Mouse (Mus musculus) hindbrain, embryonic 13.5 days (tissue): Measurements from ENCODE around the gene Man1c1. TPM values are rescaled to one million over a fixed set of nuclear protein-coding genes. Genes with fewer than 3 reads are reported as not detected.

Experiments
- ATAC-seq: fragments of 200-750 bp; cut with Nextera tagmentation; 2 replicates; pipeline ENCODE4 v1.8.0; 2017; ENCODE audit warnings: moderate TSS enrichment; ENCODE audit not compliant: low FRiP score
- H3K27ac ChIP-seq: fragments of 300-500 bp; sonication (generic); 2 replicates; pipeline ENCODE4 v1.5.1; 2015; ENCODE audit warnings: inconsistent platforms, mild to moderate bottlenecking, moderate library complexity
- H3K27me3 ChIP-seq: fragments of 300-500 bp; sonication (generic); 2 replicates; pipeline ENCODE4 v1.6.1; 2015; ENCODE audit warnings: mild to moderate bottlenecking, inconsistent platforms
- H3K36me3 ChIP-seq: fragments of 300-500 bp; sonication (generic); 2 replicates; pipeline ENCODE4 v1.6.1; 2015; ENCODE audit warnings: mild to moderate bottlenecking, inconsistent platforms
- H3K4me1 ChIP-seq: fragments of 300-500 bp; sonication (generic); replicated peaks from 2 replicates; pipeline ENCODE4 v1.6.1; 2015; ENCODE audit warnings: inconsistent platforms
- H3K4me2 ChIP-seq: fragments of 300-500 bp; sonication (generic); 2 replicates; pipeline ENCODE4 v1.6.1; 2015; ENCODE audit warnings: inconsistent platforms, mild to moderate bottlenecking, moderate library complexity
- H3K4me3 ChIP-seq: fragments of 300-500 bp; sonication (generic); 2 replicates; pipeline ENCODE4 v1.5.1; 2015; ENCODE audit warnings: mild to moderate bottlenecking, inconsistent platforms
- H3K9ac ChIP-seq: fragments of 300-500 bp; sonication (generic); 2 replicates; pipeline ENCODE4 v1.6.1; 2015; ENCODE audit warnings: mild to moderate bottlenecking, inconsistent platforms
- H3K9me3 ChIP-seq: fragments of 300-500 bp; sonication (generic); 2 replicates; pipeline ENCODE4 v1.6.1; 2016; ENCODE audit warnings: inconsistent platforms
- WGBS: fragments of 180-500 bp; shearing (Covaris S2); methylation state at CpG from one replicate; pipeline ENCODE4 v1.1.7; 2015; 5-methylcytosine and 5-hydroxymethylcytosine counted together
- polyA plus RNA-seq: library from polyadenylated mRNA; unstranded; fragments of >200 nt; fragmentation: Nextera tagmentation; extraction: Ambion mirVana; gene quantifications from 2 replicates; pipeline ENCODE4 v1.2.1, GENCODE M21; 2015

Gene Man1c1
- polyA plus RNA-seq, 1 experiment from 2014 or later = 3.8 TPM

- H3K27ac ChIP-seq = no peak overlapping the region
- no peak overlapping the region for H3K4me3 ChIP-seq
- no peak overlapping the region for H3K4me2 ChIP-seq
- H3K36me3 ChIP-seq = no peaks in the 10 kb centered on the region
- H3K9ac ChIP-seq = peak overlapping the region; percentile 43; the same call in 1 of the 2 replicates
- peaks cover 55% of the 10 kb centered on the region for H3K4me1 ChIP-seq
- WGBS = 74% methylated on average over 10 of the region's 10 CpGs
- ATAC-seq = no peak
- no peaks in the 10 kb centered on the region for H3K27me3 ChIP-seq
- no peaks in the 10 kb centered on the region for H3K9me3 ChIP-seq
These were observed 75.3 kb downstream of the Man1c1 start for GRCm38 (mm10) chr4:134628575-134629384.

DNA sequence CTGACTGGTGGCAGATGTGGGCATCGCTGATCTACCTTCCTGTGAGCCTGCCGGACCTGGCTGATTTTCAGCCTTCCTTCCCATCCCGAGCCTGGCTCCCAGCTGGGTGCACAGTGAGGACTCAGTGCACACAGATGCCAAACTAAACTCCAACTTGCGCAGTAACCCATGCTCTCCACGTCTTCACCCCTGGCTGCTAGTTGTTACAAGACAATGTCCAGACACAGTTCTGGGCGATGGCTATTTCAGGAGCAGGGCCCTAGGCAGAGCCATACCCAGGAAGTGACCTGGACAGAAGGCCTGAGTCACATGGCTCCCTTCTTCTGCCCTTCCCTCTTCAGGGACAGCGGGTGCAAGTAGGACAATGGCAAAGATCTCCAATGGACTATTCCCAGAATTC, 76.0 kb downstream of the Man1c1 start:
- 76% methylated on average over 7 of the region's 7 CpGs for WGBS
- Histone ChIP-seq H3K9ac (no peak overlapping the region), H3K4me2 (no peak overlapping the region), H3K27me3 (no peaks in the 10 kb centered on the region), H3K9me3 (no peaks in the 10 kb centered on the region), H3K27ac (no peak overlapping the region), H3K4me3 (no peak overlapping the region), H3K36me3 (no peaks in the 10 kb centered on the region), H3K4me1 (peaks cover 48% of the 10 kb centered on the region)
- ATAC-seq = no peak

GRCm38 (mm10) chr4:134626883-134627282, 77.2 kb downstream of the Man1c1 start:
- H3K4me1 ChIP-seq = peaks cover 36% of the 10 kb centered on the region
- H3K4me2 ChIP-seq = no peak overlapping the region
- H3K27me3 ChIP-seq = no peaks in the 10 kb centered on the region
- no peaks in the 10 kb centered on the region for H3K9me3 ChIP-seq
- no peak overlapping the region for H3K4me3 ChIP-seq
- no peak overlapping the region for H3K9ac ChIP-seq
- no peak overlapping the region for H3K27ac ChIP-seq
- H3K36me3 ChIP-seq = no peaks in the 10 kb centered on the region
- no peak for ATAC-seq
- WGBS = 79% methylated on average over 2 of the region's 2 CpGs

DNA sequence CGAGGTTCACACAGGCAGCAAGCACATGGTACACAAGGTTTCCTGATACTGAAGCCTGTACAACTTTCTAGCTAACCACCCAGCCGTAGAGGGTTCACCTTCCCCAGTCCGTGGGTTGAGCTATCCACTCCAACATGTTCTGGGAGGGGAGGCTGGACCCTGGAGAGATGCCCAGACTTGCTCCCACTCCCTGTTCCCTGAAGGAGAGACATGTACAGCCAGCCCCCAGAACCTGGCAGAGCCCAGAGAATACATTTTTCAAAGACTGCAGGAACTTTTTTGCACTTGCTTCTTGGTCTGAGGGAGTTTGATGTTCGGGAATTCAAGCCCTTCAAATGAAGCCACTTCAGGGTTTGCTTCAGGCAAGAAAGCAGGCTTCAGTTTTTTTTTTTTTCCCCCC, 77.7 kb downstream of the Man1c1 start:
- Histone ChIP-seq H3K27me3 (0 out of 2 replicates have a peak, but pooled peaks cover 2% of the 10 kb centered on the region), H3K9me3 (no peaks in the 10 kb centered on the region), H3K4me3 (no peak overlapping the region), H3K4me1 (peaks cover 31% of the 10 kb centered on the region), H3K36me3 (no peaks in the 10 kb centered on the region), H3K9ac (no peak overlapping the region), H3K27ac (no peak overlapping the region), H3K4me2 (no peak overlapping the region)
- ATAC-seq = no peak
- WGBS = 89% methylated on average over 4 of the region's 4 CpGs

GRCm38 (mm10) chr4:134624109-134624862, 79.8 kb downstream of the Man1c1 start:
- Histone ChIP-seq H3K4me3 (no peak overlapping the region), H3K9ac (0 out of 2 replicates have a peak overlapping the region, but pooled peaks have one; percentile 19), H3K4me1 (peaks cover 35% of the 10 kb centered on the region), H3K4me2 (no peak overlapping the region), H3K36me3 (no peaks in the 10 kb centered on the region), H3K27me3 (0 out of 2 replicates have a peak, but pooled peaks cover 5% of the 10 kb centered on the region), H3K9me3 (no peaks in the 10 kb centered on the region), H3K27ac (peak overlapping the region; percentile 78)
- WGBS = 51% methylated on average over 14 of the region's 14 CpGs
- no peak for ATAC-seq

DNA sequence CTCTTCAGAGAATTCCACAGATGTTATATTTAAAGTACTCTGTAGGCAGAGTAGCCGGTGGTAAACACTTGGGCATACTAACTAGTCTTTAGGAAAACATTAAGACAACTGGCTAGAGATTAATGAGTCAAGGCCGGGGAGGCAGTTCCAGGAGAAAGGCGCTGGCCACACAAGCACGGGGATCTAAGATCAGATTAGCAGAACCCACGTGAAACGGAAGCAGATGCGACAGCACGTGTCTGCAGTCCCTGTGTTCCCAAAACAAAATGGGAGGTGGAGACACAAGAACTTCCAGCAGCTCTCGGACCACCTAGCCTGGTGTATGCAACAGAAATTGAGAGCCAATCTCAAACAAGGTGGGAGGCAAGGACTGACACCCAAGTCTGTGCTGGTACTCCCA, 82.4 kb downstream of the Man1c1 start:
- Histone ChIP-seq H3K9ac (no peak overlapping the region), H3K4me1 (peaks cover 25% of the 10 kb centered on the region), H3K27ac (no peak overlapping the region), H3K9me3 (no peaks in the 10 kb centered on the region), H3K4me2 (no peak overlapping the region), H3K36me3 (no peaks in the 10 kb centered on the region), H3K27me3 (0 out of 2 replicates have a peak, but pooled peaks cover 5% of the 10 kb centered on the region), H3K4me3 (no peak overlapping the region)
- WGBS = 76% methylated on average over 9 of the region's 9 CpGs
- no peak for ATAC-seq

GRCm38 (mm10) chr4:134620246-134620645, 83.8 kb downstream of the Man1c1 start:
- peak overlapping the region; percentile 56; the same call in 1 of the 2 replicates for H3K9ac ChIP-seq
- WGBS = 80% methylated on average over 8 of the region's 8 CpGs

GRCm38 (mm10) chr4:134619489-134619870, 84.6 kb downstream of the Man1c1 start:
- no peak overlapping the region for H3K4me3 ChIP-seq
- no peak for ATAC-seq
- H3K36me3 ChIP-seq = no peaks in the 10 kb centered on the region
- peak overlapping the region; percentile 56; the same call in 1 of the 2 replicates for H3K9ac ChIP-seq
- H3K27ac ChIP-seq = peak overlapping the region; percentile 35; the same call in 1 of the 2 replicates
- 0 out of 2 replicates have a peak, but pooled peaks cover 5% of the 10 kb centered on the region for H3K27me3 ChIP-seq
- H3K4me1 ChIP-seq = peaks cover 42% of the 10 kb centered on the region
- 55% methylated on average over 10 of the region's 10 CpGs for WGBS
- no peaks in the 10 kb centered on the region for H3K9me3 ChIP-seq
- no peak overlapping the region for H3K4me2 ChIP-seq

More at GRCm38 (mm10) chr4:134620246-134620645, 83.8 kb downstream of the Man1c1 start:
- no peaks in the 10 kb centered on the region for H3K9me3 ChIP-seq
- no peaks in the 10 kb centered on the region for H3K36me3 ChIP-seq
- H3K4me1 ChIP-seq = peaks cover 40% of the 10 kb centered on the region
- H3K4me2 ChIP-seq = no peak overlapping the region
- peak overlapping the region; percentile 12; the same call in 1 of the 2 replicates for H3K27ac ChIP-seq
- H3K27me3 ChIP-seq = 0 out of 2 replicates have a peak, but pooled peaks cover 5% of the 10 kb centered on the region
- H3K4me3 ChIP-seq = no peak overlapping the region
- no peak for ATAC-seq

DNA sequence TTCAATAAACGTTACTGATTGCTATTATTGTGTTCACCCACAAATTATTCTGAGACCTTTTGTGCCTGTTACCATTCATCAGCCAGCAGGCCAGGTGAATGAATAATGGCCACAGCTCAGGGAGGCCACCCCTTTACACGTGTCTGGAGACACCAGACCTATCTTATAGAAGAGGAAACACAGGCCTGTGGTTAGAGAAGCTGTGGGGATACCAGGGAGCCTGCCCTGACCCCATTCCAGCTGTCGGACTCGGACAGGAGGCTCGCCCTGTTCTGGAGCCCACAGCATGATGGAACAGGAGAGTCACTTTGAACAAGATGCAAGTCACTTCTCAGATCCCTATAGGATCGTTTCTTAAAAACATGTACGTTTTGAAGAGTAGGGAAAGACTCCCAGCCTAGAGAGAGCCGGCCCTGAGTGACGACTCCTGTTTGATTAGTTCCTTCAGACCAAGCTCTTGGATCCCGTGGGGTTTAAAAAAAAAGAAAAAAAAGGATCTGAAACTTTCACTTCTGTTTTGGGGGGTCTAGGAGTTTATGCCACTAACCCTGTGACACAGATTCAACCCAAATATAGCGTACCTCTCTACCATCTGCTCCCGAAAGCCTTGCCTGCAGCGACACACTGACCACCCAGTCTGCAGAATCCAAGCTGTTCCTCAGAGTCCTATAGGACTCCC, 85.1 kb downstream of the Man1c1 start:
- Histone ChIP-seq H3K4me3 (no peak overlapping the region), H3K36me3 (no peaks in the 10 kb centered on the region), H3K9ac (no peak overlapping the region; the same call in 1 of the 2 replicates), H3K9me3 (no peaks in the 10 kb centered on the region), H3K4me1 (peaks cover 40% of the 10 kb centered on the region), H3K27ac (peak overlapping the region; percentile 35; the same call in 1 of the 2 replicates), H3K4me2 (no peak overlapping the region), H3K27me3 (0 out of 2 replicates have a peak, but pooled peaks cover 5% of the 10 kb centered on the region)
- 77% methylated on average over 13 of the region's 13 CpGs for WGBS
- no peak for ATAC-seq

DNA sequence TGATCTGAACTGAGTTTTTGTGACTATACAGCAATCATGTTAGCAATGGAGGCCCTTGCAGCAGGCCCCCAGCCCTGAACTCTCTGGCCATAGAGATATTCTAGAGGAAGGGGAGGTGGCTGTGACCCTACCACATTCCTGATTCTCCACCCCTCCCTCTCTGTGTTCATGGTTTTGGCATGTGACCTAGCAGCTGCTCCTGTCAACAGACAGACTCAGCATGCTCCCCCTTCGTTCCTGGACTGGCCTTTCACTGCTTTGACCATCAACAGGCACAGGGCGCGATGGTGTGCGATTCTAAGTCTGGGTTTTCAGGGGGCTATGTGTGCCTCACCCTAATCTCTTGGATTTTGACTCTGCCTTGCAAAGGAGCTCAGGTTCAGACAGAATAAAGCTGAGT, 86.3 kb downstream of the Man1c1 start:
- 65% methylated on average over 4 of the region's 4 CpGs for WGBS
- Histone ChIP-seq H3K36me3 (no peaks in the 10 kb centered on the region), H3K27me3 (0 out of 2 replicates have a peak, but pooled peaks cover 5% of the 10 kb centered on the region), H3K27ac (no peak overlapping the region), H3K4me2 (no peak overlapping the region), H3K4me3 (no peak overlapping the region), H3K4me1 (peaks cover 39% of the 10 kb centered on the region), H3K9ac (no peak overlapping the region), H3K9me3 (no peaks in the 10 kb centered on the region)
- ATAC-seq = no peak

GRCm38 (mm10) chr4:134615929-134616625, 88.0 kb downstream of the Man1c1 start:
- H3K9ac ChIP-seq = 0 out of 2 replicates have a peak overlapping the region, but pooled peaks have one; percentile 3
- no peaks in the 10 kb centered on the region for H3K9me3 ChIP-seq
- 0 out of 2 replicates have a peak, but pooled peaks cover under 1% of the 10 kb centered on the region for H3K27me3 ChIP-seq
- 62% methylated on average over 15 of the region's 15 CpGs for WGBS
- no peak overlapping the region for H3K4me3 ChIP-seq
- H3K4me1 ChIP-seq = peaks cover 39% of the 10 kb centered on the region
- no peaks in the 10 kb centered on the region for H3K36me3 ChIP-seq
- H3K27ac ChIP-seq = peak overlapping the region; percentile 24; the same call in 1 of the 2 replicates
- H3K4me2 ChIP-seq = no peak overlapping the region
- peak; percentile 43; the same call in 1 of the 2 replicates for ATAC-seq
